Mouse (Mus musculus) liver, adult (tissue): ENCODE results near the gene Fam71a.

Experiments
- GATA4 ChIP-seq: IDR thresholded peaks from 2 replicates; pipeline ENCODE4 v1.6.1; 2014; ENCODE audit warnings: mild to moderate bottlenecking, low read length; ENCODE audit not compliant: insufficient replicate concordance

Fam71a gene

GRCm38 (mm10) chr1:191184066-191184815, 19.6 kb upstream of the Fam71a start:
- TF ChIP-seq GATA4, result no peak

- peak; percentile 100 for TF ChIP-seq GATA4
Measured at GRCm38 (mm10) chr1:191183163-191184065, 18.8 kb upstream of the Fam71a start.

- TF ChIP-seq GATA4, result peak; percentile 26; the same call in 1 of the 2 replicates
Measured at GRCm38 (mm10) chr1:191182431-191183162, 18.0 kb upstream of the Fam71a start.

GRCm38 (mm10) chr1:191181469-191182259, 17.0 kb upstream of the Fam71a start:
- no peak for TF ChIP-seq GATA4

GRCm38 (mm10) chr1:191180397-191180796, 15.8 kb upstream of the Fam71a start:
- TF ChIP-seq GATA4, result no peak

GRCm38 (mm10) chr1:191179846-191180245, 15.2 kb upstream of the Fam71a start:
- no peak for TF ChIP-seq GATA4

GRCm38 (mm10) chr1:191178511-191179188, 14.0 kb upstream of the Fam71a start:
- no peak for TF ChIP-seq GATA4

- TF ChIP-seq GATA4, result no peak
Measured at GRCm38 (mm10) chr1:191176887-191177286, 12.3 kb upstream of the Fam71a start.

GRCm38 (mm10) chr1:191172487-191172886, 7.9 kb upstream of the Fam71a start:
- no peak for TF ChIP-seq GATA4

GRCm38 (mm10) chr1:191170444-191170843, 5.8 kb upstream of the Fam71a start:
- peak; percentile 39; the same call in 1 of the 2 replicates for TF ChIP-seq GATA4

- no peak for TF ChIP-seq GATA4
Measured at GRCm38 (mm10) chr1:191166189-191166588, 1.6 kb upstream of the Fam71a start.

GRCm38 (mm10) chr1:191154314-191154713, 10.3 kb downstream of the Fam71a start:
- TF ChIP-seq GATA4, result peak; percentile 97

GRCm38 (mm10) chr1:191153052-191153451, 11.6 kb downstream of the Fam71a start:
- TF ChIP-seq GATA4, result no peak

GRCm38 (mm10) chr1:191150924-191151605, 13.6 kb downstream of the Fam71a start:
- no peak for TF ChIP-seq GATA4

- no peak for TF ChIP-seq GATA4
Measured at GRCm38 (mm10) chr1:191140983-191141382, 23.6 kb downstream of the Fam71a start.
